Mouse (Mus musculus) monocyte, adult 2 months (primary cell): ENCODE measurements around the gene Pla1a.
"Not testable (repeated sequence)": the region's sequence is repeated elsewhere in the genome, so short reads cannot be mapped to it uniquely, and the experiment has no call there.

ENCODE experiments used
- DNase-seq, 2 experiments: peaks; one replicate each; pipeline ENCODE4 v3.0.0; 2022; ENCODE audit warnings: low spot score in 2 of 2, low read depth in 1 of 2

Pla1a gene

GRCm38 (mm10) chr16:38458600-38459280 lies 25.8 kb upstream of the Pla1a start:
- peak in 1 of 2 experiments; percentile 47 for DNase-seq

GRCm38 (mm10) chr16:38456812-38457567 lies 24.0 kb upstream of the Pla1a start:
- DNase-seq, result peak; percentile 61 to 62

GRCm38 (mm10) chr16:38455511-38456418 lies 22.8 kb upstream of the Pla1a start, which contains the start of gene Cd80:
TSS of gene Cd80 (plus strand) at chr16:38455561.
- DNase-seq, result no peak

DNA sequence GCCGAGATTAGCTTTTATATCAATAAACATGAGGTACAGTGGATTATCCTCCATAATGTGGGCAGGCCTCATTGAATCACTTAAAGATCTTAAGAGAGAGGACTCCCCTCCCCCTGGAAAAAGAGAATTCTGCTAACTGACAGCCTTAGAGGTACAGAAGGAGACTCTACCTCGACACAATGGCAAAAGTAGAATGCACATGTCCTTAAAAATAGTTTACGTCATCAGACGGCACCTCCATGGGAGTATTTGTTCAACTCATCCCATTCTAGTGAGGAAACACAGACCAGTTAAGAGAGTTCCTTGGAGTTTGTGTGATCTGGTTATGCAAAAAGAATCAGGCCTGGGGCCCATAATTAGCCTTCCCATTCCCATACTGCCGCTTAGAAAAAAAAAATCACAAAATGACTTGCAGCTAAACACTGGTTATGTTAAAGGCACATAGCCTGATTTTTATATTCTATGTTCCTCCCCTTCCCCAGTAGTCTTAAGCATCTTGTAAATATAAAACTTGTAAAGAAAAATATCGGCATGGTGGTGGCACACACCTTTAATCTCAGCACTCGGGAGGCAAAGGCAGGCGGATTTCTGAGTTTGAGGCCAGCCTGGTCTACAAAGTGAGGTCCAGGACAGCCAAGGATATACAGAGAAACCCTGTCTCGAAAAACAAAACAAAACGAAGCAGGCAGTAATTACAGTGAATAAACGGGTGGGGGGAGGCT lies 21.7 kb upstream of the Pla1a start:
- no peak for DNase-seq

DNA sequence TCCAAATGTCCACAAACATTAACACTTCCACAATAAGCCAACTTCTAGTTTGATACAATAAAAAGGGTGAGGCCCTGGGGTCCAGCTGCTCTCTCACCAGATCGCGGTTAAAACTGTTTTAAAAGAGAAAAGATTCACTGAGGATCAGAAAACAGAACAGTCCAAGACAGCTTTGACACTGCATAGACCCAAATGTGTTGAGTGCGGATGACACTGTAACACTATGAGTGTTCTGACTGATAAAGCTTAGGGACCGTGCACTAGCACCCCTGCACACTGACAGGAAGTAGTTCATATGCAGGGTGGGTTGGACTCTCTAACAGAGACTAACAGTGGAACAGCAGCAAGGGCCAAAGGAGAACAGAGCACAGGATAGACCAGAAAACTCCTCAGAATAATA lies 21.0 kb upstream of the Pla1a start:
- DNase-seq, result no peak

DNA sequence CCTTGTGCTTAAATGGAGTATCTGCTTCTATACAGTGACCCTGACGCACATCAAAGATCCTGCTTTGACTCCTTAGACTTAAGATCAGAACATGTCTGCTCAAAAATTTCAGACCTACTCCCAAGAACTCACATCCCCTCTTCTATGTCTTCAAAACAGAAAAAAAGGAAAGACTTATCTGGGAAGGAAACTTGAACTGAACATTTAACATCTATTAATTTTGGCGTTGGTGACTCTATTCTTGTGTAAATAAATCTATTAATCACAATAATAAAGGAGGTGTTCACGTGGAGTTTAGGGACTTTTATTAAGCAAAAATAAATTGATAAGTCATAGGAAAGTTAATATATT lies 20.2 kb upstream of the Pla1a start:
- no peak for DNase-seq

DNA sequence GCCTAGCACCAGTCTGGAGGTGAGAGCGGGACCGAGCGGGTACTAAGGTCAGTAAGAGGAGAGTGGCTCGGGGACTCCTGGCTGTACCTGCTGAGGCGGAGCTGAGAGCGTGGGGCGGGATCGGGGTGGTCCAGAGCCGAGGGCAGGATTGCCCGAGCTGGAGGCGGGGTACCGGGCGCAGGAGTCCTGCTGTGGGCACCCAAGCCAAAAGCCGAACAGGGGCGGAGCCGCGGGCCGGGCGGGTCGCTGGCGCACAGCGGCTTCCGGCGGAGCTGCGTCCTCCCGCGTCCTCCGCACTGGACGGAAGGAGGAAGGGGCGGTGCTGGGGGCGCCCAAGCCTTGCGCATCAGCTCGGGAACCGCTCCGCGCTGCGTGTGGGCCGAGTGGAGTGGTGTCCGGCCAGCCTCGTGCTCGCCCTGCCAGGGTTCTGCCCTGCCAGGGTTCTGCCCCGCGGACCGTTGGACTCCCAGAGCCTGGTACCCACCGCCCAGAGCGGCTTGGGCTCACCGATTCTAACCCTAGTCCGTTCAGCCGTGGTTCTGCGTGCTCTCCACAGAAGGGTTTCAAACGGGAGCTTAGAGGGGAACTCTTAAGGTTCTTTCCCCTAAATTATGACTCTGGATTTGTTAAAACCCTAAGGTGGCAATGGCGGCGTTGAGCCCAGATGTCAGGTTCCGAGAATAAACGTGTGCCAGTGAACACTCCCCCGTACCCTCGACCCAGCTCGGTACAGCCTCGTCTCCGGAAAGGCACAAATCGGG lies 19.7 kb upstream of the Pla1a start, which contains the start of gene Adprh:
TSS of gene Adprh (minus strand) at position 262 of the 761 bp plus-strand sequence.
- peak; percentile 76 to 86 for DNase-seq

DNA sequence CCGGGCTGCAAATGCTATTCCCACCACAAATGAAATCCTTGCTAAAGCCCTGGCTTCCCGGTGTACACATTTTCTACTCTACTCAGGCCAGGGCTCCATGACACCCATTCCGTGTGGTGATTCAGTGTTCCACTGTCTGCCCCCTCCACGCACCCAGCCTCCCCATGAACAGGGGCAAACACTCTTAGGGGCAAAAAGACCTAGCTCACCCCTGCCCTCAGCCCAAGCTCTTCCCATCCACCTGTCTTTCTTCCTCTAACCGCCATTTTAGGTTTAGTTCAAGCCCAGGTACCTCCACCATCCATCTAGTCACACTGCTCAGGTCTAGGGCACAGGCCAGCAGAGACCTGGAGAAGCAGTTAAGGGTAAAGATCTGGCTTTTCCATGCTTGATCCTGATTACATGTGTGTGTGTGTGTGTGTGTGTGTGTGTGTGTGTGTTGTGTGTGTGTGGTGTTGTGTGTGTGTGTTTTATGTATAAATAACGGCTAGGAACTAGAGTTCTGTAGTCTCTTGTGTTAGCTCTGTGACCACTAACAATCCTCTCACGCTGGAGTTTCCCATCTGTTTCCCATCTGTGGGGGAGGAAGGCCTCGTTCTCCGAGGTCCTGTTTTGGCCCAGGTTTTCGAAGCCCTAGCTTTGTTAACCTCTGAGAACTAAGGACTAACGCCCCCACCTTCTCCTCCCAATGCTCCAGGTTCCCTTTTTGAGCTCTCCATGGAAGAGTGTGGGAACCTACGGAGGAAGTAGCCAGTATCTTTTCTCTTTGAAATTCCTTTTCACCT lies 18.7 kb upstream of the Pla1a start:
- DNase-seq, result no peak

DNA sequence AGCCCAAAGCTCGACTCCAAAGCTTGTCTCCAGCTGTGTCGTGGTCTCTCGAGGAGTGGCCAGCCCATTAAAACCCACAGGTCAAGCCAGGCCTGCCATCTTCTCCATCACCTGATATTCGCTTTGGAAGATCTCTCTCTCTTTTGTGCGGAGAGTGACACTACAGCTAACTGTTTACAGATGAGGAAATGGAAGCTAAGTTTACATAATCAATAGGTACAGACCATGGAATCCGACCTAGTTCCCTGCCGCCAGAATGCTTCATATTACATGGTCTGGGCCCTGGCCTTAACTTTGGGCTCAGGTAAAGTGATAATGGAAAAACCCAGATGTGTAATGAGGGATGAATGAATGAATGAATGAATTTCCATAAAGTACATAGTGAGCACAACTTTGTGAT lies 17.8 kb upstream of the Pla1a start:
- no peak for DNase-seq

GRCm38 (mm10) chr16:38448458-38448857 lies 15.5 kb upstream of the Pla1a start:
- no peak for DNase-seq

DNA sequence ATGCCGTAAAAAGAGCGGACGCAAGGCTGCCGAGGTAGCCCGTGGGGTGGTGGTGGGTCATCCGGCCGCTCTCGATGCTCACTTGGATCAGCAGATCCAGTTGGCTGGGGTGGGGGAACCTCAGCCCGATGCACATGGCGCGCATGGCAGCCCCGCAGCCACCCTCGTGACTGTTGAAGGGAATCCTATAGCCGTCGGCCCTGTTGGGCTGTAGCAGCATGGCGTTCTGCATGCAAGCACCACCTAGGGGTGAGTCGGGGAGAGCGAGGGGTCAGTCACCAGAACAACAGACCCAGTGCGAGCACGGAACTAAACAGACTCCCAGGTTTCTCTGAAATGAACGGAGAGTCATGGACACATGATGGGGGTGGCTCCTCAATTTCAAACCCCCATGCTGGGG lies 14.4 kb upstream of the Pla1a start:
- DNase-seq, result no peak

- DNase-seq, result not testable (repeated sequence)
Measured at GRCm38 (mm10) chr16:38446141-38446540, 13.2 kb upstream of the Pla1a start.

DNA sequence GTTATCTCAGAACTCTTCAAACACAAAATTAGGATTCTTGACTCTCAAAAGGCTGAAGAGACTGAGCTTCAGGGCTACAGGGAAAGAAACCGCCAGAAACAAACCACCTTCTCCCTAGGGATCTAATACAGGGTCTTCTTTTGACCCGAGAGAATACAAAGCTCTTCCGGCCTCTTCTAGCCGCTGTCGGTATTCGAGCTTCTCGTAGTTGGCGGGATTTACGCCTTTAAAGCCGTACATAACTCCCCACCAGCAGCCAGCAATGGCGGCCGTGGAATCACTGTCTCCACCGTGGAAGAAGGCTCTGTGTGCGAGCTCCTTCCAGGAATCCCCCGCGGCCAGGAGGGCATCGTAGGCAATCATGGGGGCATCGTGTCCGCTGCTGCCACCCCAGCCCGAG lies 12.6 kb upstream of the Pla1a start:
- DNase-seq, result no peak

GRCm38 (mm10) chr16:38445046-38445445 lies 12.1 kb upstream of the Pla1a start:
- DNase-seq, result no peak

DNA sequence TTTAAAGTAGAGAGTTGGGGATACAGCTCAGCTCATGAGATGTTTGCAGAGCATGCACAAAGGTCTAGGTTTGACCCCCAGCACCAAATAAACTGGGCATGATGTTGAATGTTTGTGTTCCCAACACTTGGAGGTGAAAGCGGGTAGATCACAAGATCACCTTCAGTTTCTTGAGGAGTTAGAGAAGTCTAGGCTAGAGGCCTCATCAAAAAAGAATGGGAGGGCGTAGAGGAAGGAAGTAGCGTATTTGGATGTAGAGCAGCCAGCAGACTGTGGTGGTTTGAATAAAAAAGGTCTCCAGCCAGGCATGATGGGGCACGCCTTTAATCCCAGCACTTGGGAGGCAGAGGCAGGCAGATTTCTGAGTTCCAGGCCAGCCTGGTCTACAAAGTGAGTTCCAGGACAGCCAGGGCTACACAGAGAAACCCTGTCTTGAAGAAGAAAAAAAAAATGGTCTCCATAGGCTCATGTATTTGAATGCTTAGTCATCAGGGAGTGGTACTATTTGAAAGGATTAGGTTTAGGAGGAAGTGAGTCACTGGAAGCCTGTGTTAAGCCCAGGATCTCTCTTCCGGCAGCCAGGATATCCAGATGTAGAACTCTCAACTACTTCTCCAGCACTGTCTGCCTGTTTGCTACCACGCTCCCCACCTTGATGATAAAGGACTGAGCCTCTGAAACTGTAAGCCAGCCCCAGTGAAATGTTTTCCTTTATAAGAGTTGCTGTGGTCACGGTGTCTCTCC lies 10.9 kb upstream of the Pla1a start:
- DNase-seq, result no peak

DNA sequence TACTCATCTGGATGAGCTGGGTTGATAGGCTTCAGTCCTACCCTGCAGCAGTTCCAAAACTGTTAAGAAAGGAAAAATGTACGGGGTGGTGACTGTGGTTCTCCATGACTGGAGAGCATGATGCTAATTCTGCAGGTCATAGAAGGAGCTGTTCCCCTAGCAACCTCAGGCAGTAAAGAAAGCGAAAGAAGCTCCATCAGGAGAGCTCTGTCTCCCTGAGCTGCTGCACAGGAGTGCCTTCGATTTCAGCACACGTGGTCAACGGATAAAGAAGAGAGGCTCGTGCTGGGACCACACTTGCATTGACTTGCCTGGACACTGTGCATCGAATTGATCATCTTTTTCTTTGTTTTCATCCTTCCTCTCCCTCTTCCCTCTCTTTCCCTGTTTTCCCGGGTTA lies 9.3 kb upstream of the Pla1a start:
- no peak for DNase-seq

GRCm38 (mm10) chr16:38441611-38442010 lies 8.7 kb upstream of the Pla1a start:
- no peak for DNase-seq

GRCm38 (mm10) chr16:38440403-38440802 lies 7.5 kb upstream of the Pla1a start:
- DNase-seq, result no peak

GRCm38 (mm10) chr16:38439190-38439589 lies 6.2 kb upstream of the Pla1a start:
- no peak for DNase-seq
